Mouse (Mus musculus) stomach, embryonic 16.5 days (tissue): ENCODE measurements at regions not wholly inside any gene's neighbourhood (a gene's known extent, or its start where the extent isn't known, plus 50 kb on each side); places are given as distances from the start of the nearest gene placed in this dataset.

ENCODE experiments used
- ATAC-seq: fragments of 200-750 bp; cut with Nextera tagmentation; 2 replicates; pipeline ENCODE4 v1.8.0; 2017; ENCODE audit warnings: moderate number of reproducible peaks, moderate TSS enrichment; ENCODE audit not compliant: insufficient read depth, low FRiP score
- H3K27ac ChIP-seq: fragments of 300-500 bp; sonication (generic); 2 replicates; pipeline ENCODE4 v1.5.1; 2014; ENCODE audit warnings: low read length
- H3K27me3 ChIP-seq: fragments of 300-500 bp; sonication (generic); 2 replicates; pipeline ENCODE4 v1.6.1; 2014; ENCODE audit warnings: low read length, control low read depth, mixed read lengths; ENCODE audit not compliant: control insufficient read depth, insufficient read depth
- H3K36me3 ChIP-seq: fragments of 300-500 bp; sonication (generic); 2 replicates; pipeline ENCODE4 v1.6.1; 2014; ENCODE audit warnings: low read length; ENCODE audit not compliant: control insufficient read depth, insufficient read depth
- H3K4me1 ChIP-seq: fragments of 300-500 bp; sonication (generic); 2 replicates; pipeline ENCODE4 v1.6.1; 2014; ENCODE audit warnings: low read length, control low read depth, mixed read lengths; ENCODE audit not compliant: control insufficient read depth, insufficient read depth
- H3K4me2 ChIP-seq: fragments of 300-500 bp; sonication (generic); 2 replicates; pipeline ENCODE4 v1.6.1; 2014; ENCODE audit warnings: low read depth, low read length, mixed read lengths
- H3K4me3 ChIP-seq: fragments of 300-500 bp; sonication (generic); replicated peaks from 2 replicates; pipeline ENCODE4 v1.5.1; 2014; ENCODE audit warnings: mild to moderate bottlenecking, low read length
- H3K9ac ChIP-seq: fragments of 300-500 bp; sonication (generic); 2 replicates; pipeline ENCODE4 v1.6.1; 2014; ENCODE audit warnings: low read length
- H3K9me3 ChIP-seq: fragments of 300-500 bp; sonication (generic); replicated peaks from 2 replicates; pipeline ENCODE4 v1.6.1; 2016; ENCODE audit warnings: low read length, control low read depth; ENCODE audit not compliant: control insufficient read depth
- WGBS: fragments of 180-500 bp; shearing (Covaris S2); extraction: QIAGEN DNeasy Blood & Tissue Kit; methylation state at CpG from one replicate; pipeline ENCODE4 v1.1.7; 2014; 5-methylcytosine and 5-hydroxymethylcytosine counted together

GRCm38 (mm10) chr5:68813306-68813705 lies 528.2 kb downstream of the Kctd8 start:
- no peak for ATAC-seq
- Histone ChIP-seq H3K9ac (no peak overlapping the region), H3K9me3 (no peaks in the 10 kb centered on the region), H3K27me3 (no peaks in the 10 kb centered on the region), H3K4me3 (no peak overlapping the region), H3K4me2 (no peak overlapping the region), H3K4me1 (no peaks in the 10 kb centered on the region), H3K27ac (no peak overlapping the region), H3K36me3 (no peaks in the 10 kb centered on the region)
- 72% methylated on average over 3 of the region's 3 CpGs for WGBS

- ATAC-seq, result peak; percentile 56; the same call in 1 of the 2 replicates
Measured at GRCm38 (mm10) chr5:68810017-68810416, 531.5 kb downstream of the Kctd8 start.

More at GRCm38 (mm10) chr5:68810017-68810416, 531.5 kb downstream of the Kctd8 start:
- Histone ChIP-seq H3K36me3 (no peaks in the 10 kb centered on the region), H3K4me2 (no peak overlapping the region), H3K27ac (no peak overlapping the region), H3K4me1 (no peaks in the 10 kb centered on the region), H3K9me3 (no peaks in the 10 kb centered on the region), H3K27me3 (no peaks in the 10 kb centered on the region), H3K4me3 (no peak overlapping the region), H3K9ac (no peak overlapping the region)
